Mouse (Mus musculus): ENCODE results near the gene Vmac. TPM values are rescaled to one million over a fixed set of nuclear protein-coding genes. Genes with fewer than 3 reads are reported as not detected.
A peak's percentile ranks its signal among the peaks of the same experiment; 100 is the strongest.

Gene Vmac
- polyA plus RNA-seq, 1 experiment from 2014 or later: 19.0 TPM

DNA sequence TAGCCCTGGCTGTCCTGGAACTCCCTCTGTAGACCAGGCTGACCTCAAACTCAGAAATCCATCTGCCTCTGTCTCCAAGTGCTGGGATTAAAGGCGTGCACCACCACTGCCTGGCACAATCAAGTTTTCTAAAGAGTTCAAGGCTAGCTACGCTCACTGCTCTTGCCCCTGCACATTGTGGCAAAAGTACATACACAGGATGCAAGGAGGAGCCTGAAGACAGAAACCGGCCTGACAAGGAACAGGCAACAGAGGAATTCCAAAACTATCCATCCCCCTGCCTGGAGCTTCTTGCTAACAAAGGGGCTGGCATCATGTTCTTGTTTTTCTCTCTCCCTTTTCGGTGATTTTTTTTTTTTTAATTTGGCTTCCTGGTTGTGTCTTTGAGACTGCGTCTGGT is 26.4 kb upstream of the Vmac start:
- Histone ChIP-seq H3K36me3 (ENCODE audit: control insufficient read depth, insufficient read depth, low read length) (no peaks in the 10 kb centered on the region), H3K4me1 (replicated peaks; ENCODE audit: control insufficient read depth, insufficient read depth) (no peaks in the 10 kb centered on the region), H3K9me3 (ENCODE audit: control insufficient read depth, low read length) (no peaks in the 10 kb centered on the region), H3K4me2 (replicated peaks; ENCODE audit: low read depth) (no peak overlapping the region), H3K27ac (replicated peaks) (no peak overlapping the region), H3K27me3 (ENCODE audit: control insufficient read depth, insufficient read depth, low read length) (no peaks in the 10 kb centered on the region), H3K4me3 (ENCODE audit: low read depth, low read length) (no peak overlapping the region), H3K9ac (ENCODE audit: low read length) (no peak overlapping the region)
- TF ChIP-seq CTCF (IDR thresholded peaks at IDR 0.05; ENCODE audit: low read depth) (no peak), EP300 (optimal IDR thresholded peaks at IDR 0.05) (no peak)
- DNase-seq (ENCODE audit: low spot score) (no peak), ATAC-seq (ENCODE audit: low FRiP score, low TSS enrichment) (no peak)
- 29% methylated on average over 5 of the region's 5 CpGs for WGBS

DNA sequence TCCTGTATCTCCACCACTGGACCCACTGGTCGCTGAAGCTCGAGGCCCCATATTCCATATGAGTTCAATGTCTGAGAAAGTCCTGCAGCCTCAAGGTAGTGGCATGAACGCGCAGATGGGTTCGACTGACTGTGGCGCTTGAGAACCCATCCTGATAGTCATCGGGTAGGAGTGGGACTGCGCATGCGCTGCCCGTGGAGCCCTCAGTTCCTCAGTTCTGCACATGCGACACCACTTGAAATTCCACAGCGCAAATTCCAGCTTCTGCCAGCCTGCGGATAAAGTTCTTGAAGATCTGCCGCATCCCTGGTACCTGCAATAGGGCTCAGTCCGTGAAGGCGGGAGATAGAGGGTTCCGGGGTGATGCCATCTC is 23.0 kb upstream of the Vmac start:
- no peak overlapping the region for H3K9ac ChIP-seq (ENCODE audit: low read length)
- no peaks in the 10 kb centered on the region for H3K27me3 ChIP-seq (ENCODE audit: control insufficient read depth, insufficient read depth, low read length)
- H3K27ac ChIP-seq (replicated peaks): no peak overlapping the region
- WGBS: 83% methylated on average over 17 of the region's 17 CpGs
- DNase-seq (ENCODE audit: low spot score): no peak
- H3K4me2 ChIP-seq (replicated peaks; ENCODE audit: low read depth): no peak overlapping the region
- TF ChIP-seq CTCF (IDR thresholded peaks at IDR 0.05; ENCODE audit: low read depth) (no peak), EP300 (optimal IDR thresholded peaks at IDR 0.05) (no peak)
- H3K36me3 ChIP-seq (ENCODE audit: control insufficient read depth, insufficient read depth, low read length): no peaks in the 10 kb centered on the region
- H3K4me1 ChIP-seq (replicated peaks; ENCODE audit: control insufficient read depth, insufficient read depth): no peaks in the 10 kb centered on the region
- H3K9me3 ChIP-seq (ENCODE audit: control insufficient read depth, low read length): no peaks in the 10 kb centered on the region
- ATAC-seq (ENCODE audit: low FRiP score, low TSS enrichment): no peak
- no peak overlapping the region for H3K4me3 ChIP-seq (ENCODE audit: low read depth, low read length)

DNA sequence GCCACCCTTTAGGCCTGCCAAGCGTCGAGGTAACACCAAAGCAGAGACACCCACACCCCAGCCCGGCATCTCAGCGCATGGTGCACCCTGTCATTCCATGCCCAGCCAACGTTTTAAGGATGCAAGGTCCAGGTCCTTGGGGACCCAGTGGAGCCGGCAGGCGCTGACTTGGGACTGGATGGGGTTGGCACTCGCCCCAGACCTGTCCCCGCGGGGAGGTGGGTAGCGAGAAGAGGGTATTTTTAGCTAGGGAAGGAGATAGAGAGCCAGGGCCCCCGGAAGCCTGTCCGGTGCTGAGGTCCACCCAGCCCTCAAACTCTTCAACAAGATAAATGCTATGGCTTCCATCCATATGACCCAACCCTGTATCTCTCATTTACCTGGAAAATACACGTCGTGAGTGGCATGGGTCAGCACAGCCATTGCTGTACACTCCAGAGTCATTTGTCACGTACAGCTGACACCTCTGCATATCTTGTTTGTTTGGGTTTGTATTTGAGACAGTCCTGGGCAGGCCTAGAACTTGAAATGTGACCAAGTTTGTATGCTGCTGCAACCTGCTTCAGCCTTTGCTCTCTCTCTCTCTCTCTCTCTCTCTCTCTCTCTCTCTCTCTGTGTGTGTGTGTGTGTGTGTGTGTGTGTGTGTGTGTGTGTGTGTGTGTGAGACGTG is 22.4 kb upstream of the Vmac start:
- H3K9ac ChIP-seq (ENCODE audit: low read length): no peak overlapping the region
- H3K4me1 ChIP-seq (replicated peaks; ENCODE audit: control insufficient read depth, insufficient read depth): no peaks in the 10 kb centered on the region
- H3K27me3 ChIP-seq (ENCODE audit: control insufficient read depth, insufficient read depth, low read length): no peaks in the 10 kb centered on the region
- no peak overlapping the region for H3K4me2 ChIP-seq (replicated peaks; ENCODE audit: low read depth)
- no peaks in the 10 kb centered on the region for H3K36me3 ChIP-seq (ENCODE audit: control insufficient read depth, insufficient read depth, low read length)
- ATAC-seq (ENCODE audit: low FRiP score, low TSS enrichment) (no peak; the same call in 1 of the 2 replicates), DNase-seq (ENCODE audit: low spot score) (no peak)
- 74% methylated on average over 17 of the region's 17 CpGs for WGBS
- no peak overlapping the region for H3K27ac ChIP-seq (replicated peaks)
- H3K9me3 ChIP-seq (ENCODE audit: control insufficient read depth, low read length): no peaks in the 10 kb centered on the region
- no peak overlapping the region for H3K4me3 ChIP-seq (ENCODE audit: low read depth, low read length)
- TF ChIP-seq CTCF (IDR thresholded peaks at IDR 0.05; ENCODE audit: low read depth): no peak

DNA sequence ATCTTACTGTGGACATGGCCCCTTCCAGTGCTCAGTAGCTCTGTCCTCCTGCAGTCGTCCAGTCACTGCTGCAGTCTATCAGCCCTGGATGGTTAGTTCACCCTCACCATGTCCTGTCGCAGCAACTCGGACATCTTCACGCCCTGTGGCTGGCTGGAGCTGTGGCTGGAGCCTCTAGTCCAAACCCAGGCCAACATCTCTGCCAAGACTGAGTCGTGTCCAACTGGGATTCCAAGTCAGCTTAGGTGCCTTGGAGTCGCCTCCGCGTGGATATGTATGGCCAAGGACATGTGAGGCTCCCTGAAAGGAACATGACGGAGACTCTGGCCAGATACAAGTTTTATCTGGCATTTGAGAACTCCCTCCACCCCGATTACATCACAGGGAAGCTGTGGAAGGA is 20.4 kb upstream of the Vmac start:
- H3K4me3 ChIP-seq (ENCODE audit: low read depth, low read length): no peak overlapping the region
- H3K4me1 ChIP-seq (replicated peaks; ENCODE audit: control insufficient read depth, insufficient read depth): no peaks in the 10 kb centered on the region
- no peaks in the 10 kb centered on the region for H3K9me3 ChIP-seq (ENCODE audit: control insufficient read depth, low read length)
- WGBS: 68% methylated on average over 10 of the region's 10 CpGs
- H3K4me2 ChIP-seq (replicated peaks; ENCODE audit: low read depth): no peak overlapping the region
- no peak overlapping the region for H3K27ac ChIP-seq (replicated peaks)
- no peak for TF ChIP-seq EP300 (optimal IDR thresholded peaks at IDR 0.05)
- TF ChIP-seq CTCF (IDR thresholded peaks at IDR 0.05; ENCODE audit: low read depth): no peak
- DNase-seq (ENCODE audit: low spot score): no peak
- H3K9ac ChIP-seq (ENCODE audit: low read length): no peak overlapping the region
- H3K36me3 ChIP-seq (ENCODE audit: control insufficient read depth, insufficient read depth, low read length): no peaks in the 10 kb centered on the region
- H3K27me3 ChIP-seq (ENCODE audit: control insufficient read depth, insufficient read depth, low read length): no peaks in the 10 kb centered on the region
- ATAC-seq (ENCODE audit: low FRiP score, low TSS enrichment): no peak

DNA sequence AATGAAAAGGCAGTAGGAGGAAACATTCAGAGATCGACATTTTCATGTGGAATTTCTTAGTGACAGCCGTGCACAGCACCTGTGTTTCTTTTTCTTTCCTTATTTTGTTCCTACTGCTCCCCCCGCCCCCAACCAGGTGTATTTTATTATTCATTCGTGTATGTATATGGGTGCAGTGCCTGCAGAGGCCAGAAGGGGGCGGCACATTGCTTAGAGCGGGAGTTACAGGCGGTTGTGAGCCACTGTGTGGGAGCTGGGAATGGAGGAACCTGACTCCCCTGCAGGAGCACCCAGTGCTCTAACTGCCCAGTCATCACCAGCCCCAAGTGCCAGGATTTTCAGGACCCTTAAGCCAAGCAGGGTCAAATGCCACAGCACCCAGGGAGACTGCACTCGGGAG is 18.7 kb upstream of the Vmac start:
- ATAC-seq (ENCODE audit: low FRiP score, low TSS enrichment) (no peak), DNase-seq (ENCODE audit: low spot score) (no peak)
- 42% methylated on average over 8 of the region's 8 CpGs for WGBS
- no peaks in the 10 kb centered on the region for H3K4me1 ChIP-seq (replicated peaks; ENCODE audit: control insufficient read depth, insufficient read depth)
- H3K9me3 ChIP-seq (ENCODE audit: control insufficient read depth, low read length): no peaks in the 10 kb centered on the region
- no peak overlapping the region for H3K27ac ChIP-seq (replicated peaks)
- H3K4me2 ChIP-seq (replicated peaks; ENCODE audit: low read depth): no peak overlapping the region
- no peaks in the 10 kb centered on the region for H3K27me3 ChIP-seq (ENCODE audit: control insufficient read depth, insufficient read depth, low read length)
- TF ChIP-seq CTCF (IDR thresholded peaks at IDR 0.05; ENCODE audit: low read depth): peak; percentile 58
- no peak for TF ChIP-seq EP300 (optimal IDR thresholded peaks at IDR 0.05)
- no peak overlapping the region for H3K9ac ChIP-seq (ENCODE audit: low read length)
- no peak overlapping the region for H3K4me3 ChIP-seq (ENCODE audit: low read depth, low read length)
- H3K36me3 ChIP-seq (ENCODE audit: control insufficient read depth, insufficient read depth, low read length): no peaks in the 10 kb centered on the region

DNA sequence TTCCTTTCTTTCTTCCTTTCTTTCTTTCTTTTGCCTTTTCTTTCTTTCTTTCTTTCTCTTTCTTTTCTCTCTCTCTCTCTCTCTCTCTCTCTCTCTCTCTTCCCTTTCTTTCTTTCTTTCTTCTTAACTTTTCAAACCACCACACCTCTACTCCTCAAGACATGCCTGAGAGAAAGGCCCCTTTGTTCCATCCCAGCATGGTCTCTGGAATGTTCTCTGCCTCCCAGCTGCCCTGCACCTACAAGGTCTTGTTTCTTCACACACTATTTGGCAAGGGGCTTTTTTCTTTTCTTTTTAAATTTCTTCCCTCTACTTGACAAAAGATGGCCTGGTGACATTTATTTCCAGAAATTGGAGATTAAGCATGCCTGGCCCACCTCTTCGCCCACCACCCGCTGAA is 11.8 kb upstream of the Vmac start:
- TF ChIP-seq CTCF (IDR thresholded peaks at IDR 0.05; ENCODE audit: low read depth) (no peak), EP300 (optimal IDR thresholded peaks at IDR 0.05) (no peak)
- H3K9me3 ChIP-seq (ENCODE audit: control insufficient read depth, low read length): no peaks in the 10 kb centered on the region
- H3K4me1 ChIP-seq (replicated peaks; ENCODE audit: control insufficient read depth, insufficient read depth): peaks cover 3% of the 10 kb centered on the region; the same call in 1 of the 2 replicates
- H3K27me3 ChIP-seq (ENCODE audit: control insufficient read depth, insufficient read depth, low read length): no peaks in the 10 kb centered on the region
- DNase-seq (ENCODE audit: low spot score) (no peak), ATAC-seq (ENCODE audit: low FRiP score, low TSS enrichment) (no peak)
- H3K9ac ChIP-seq (ENCODE audit: low read length): no peak overlapping the region
- no peak overlapping the region for H3K4me3 ChIP-seq (ENCODE audit: low read depth, low read length)
- 61% methylated on average over 2 of the region's 2 CpGs for WGBS
- H3K27ac ChIP-seq (replicated peaks): no peak overlapping the region
- no peak overlapping the region for H3K4me2 ChIP-seq (replicated peaks; ENCODE audit: low read depth)
- no peaks in the 10 kb centered on the region for H3K36me3 ChIP-seq (ENCODE audit: control insufficient read depth, insufficient read depth, low read length)

Measured in stomach, postnatal 0 days (tissue).